Mouse (Mus musculus): Measurements from ENCODE around the gene Tor1aip2. TPM values are rescaled to one million over a fixed set of nuclear protein-coding genes. Genes with fewer than 3 reads are reported as not detected.
"Not testable (repeated sequence)": the region's sequence is repeated elsewhere in the genome, so short reads cannot be mapped to it uniquely, and the experiment has no call there.

The Tor1aip2 gene
- total and polyA plus RNA-seq, 2 experiments, result 82.6 to 110 TPM

- peak; percentile 97 for DNase-seq (ENCODE audit: extremely low read depth, low read depth, low spot score)
- Histone ChIP-seq H3K27me3 (ENCODE audit: control insufficient read depth, insufficient read depth, low read length) (no peaks in the 10 kb centered on the region), H3K36me3 (ENCODE audit: control insufficient read depth, insufficient read depth, low read length) (peaks cover 22% of the 10 kb centered on the region), H3K9ac (ENCODE audit: low read depth, low read length) (peak within 1 kb of the TSS; percentile 92), H3K79me2 (ENCODE audit: control insufficient read depth, insufficient read depth, low read length) (peaks cover 7% of the 10 kb centered on the region; the same call in 1 of the 2 replicates), H3K27ac (replicated peaks; ENCODE audit: insufficient read depth, low read depth, low read length) (peak within 1 kb of the TSS; percentile 97), H3K4me3 (ENCODE audit: insufficient read depth, low read depth, low read length) (peak within 1 kb of the TSS; percentile 89), H3K4me1 (ENCODE audit: control insufficient read depth, insufficient read depth, low read length) (peaks cover 5% of the 10 kb centered on the region; the same call in 1 of the 2 replicates)
- TF ChIP-seq CTCF (IDR thresholded peaks at IDR 0.05; ENCODE audit: low read depth, low read length) (peak; percentile 90), POLR2A (IDR thresholded peaks at IDR 0.05; ENCODE audit: extremely low read depth, insufficient read depth, low read length) (peak; percentile 87)
- WGBS, result under 1% methylated on average over 59 of the region's 59 CpGs
These were observed 931 bp downstream of the Tor1aip2 start, which contains the start of gene Tor1aip1 for GRCm38 (mm10) chr1:156035930-156036737. TSS of gene Tor1aip1 (minus strand) at chr1:156036480.

GRCm38 (mm10) chr1:156037144-156037583 lies 2.0 kb downstream of the Tor1aip2 start:
- 0% methylated on average over 5 of the region's 5 CpGs for whole genome bisulfite sequencing
- Histone ChIP-seq H3K4me3 (ENCODE audit: insufficient read depth, low read depth, low read length) (peak overlapping the region; percentile 89), H3K4me1 (ENCODE audit: control insufficient read depth, insufficient read depth, low read length) (peaks cover 8% of the 10 kb centered on the region; the same call in 1 of the 2 replicates), H3K36me3 (ENCODE audit: control insufficient read depth, insufficient read depth, low read length) (peaks cover 18% of the 10 kb centered on the region), H3K9ac (ENCODE audit: low read depth, low read length) (peak overlapping the region; percentile 79), H3K27ac (replicated peaks; ENCODE audit: insufficient read depth, low read depth, low read length) (peak overlapping the region; percentile 95), H3K27me3 (ENCODE audit: control insufficient read depth, insufficient read depth, low read length) (no peaks in the 10 kb centered on the region), H3K79me2 (ENCODE audit: control insufficient read depth, insufficient read depth, low read length) (peaks cover 12% of the 10 kb centered on the region; the same call in 1 of the 2 replicates)
- TF ChIP-seq POLR2A (IDR thresholded peaks at IDR 0.05; ENCODE audit: extremely low read depth, insufficient read depth, low read length) (no peak), CTCF (IDR thresholded peaks at IDR 0.05; ENCODE audit: low read depth, low read length) (no peak)
- peak; percentile 80 for DNase-seq (ENCODE audit: extremely low read depth, low read depth, low spot score)

- H3K27me3 ChIP-seq (ENCODE audit: control insufficient read depth, insufficient read depth, low read length); H3K9ac ChIP-seq (ENCODE audit: low read depth, low read length); H3K4me3 ChIP-seq (ENCODE audit: insufficient read depth, low read depth, low read length); H3K27ac ChIP-seq (replicated peaks; ENCODE audit: insufficient read depth, low read depth, low read length); DNase-seq (ENCODE audit: extremely low read depth, low read depth, low spot score): not testable (repeated sequence)
- Histone ChIP-seq H3K36me3 (ENCODE audit: control insufficient read depth, insufficient read depth, low read length) (peaks cover 20% of the 10 kb centered on the region), H3K79me2 (ENCODE audit: control insufficient read depth, insufficient read depth, low read length) (peaks cover 26% of the 10 kb centered on the region; the same call in 1 of the 2 replicates), H3K4me1 (ENCODE audit: control insufficient read depth, insufficient read depth, low read length) (peaks cover 21% of the 10 kb centered on the region)
- 75% methylated on average over 7 of the region's 7 CpGs for WGBS
These were observed 4.8 kb downstream of the Tor1aip2 start for GRCm38 (mm10) chr1:156039989-156040388.

GRCm38 (mm10) chr1:156040731-156041401 lies 5.7 kb downstream of the Tor1aip2 start:
- peak; percentile 98 for TF ChIP-seq POLR2A (IDR thresholded peaks at IDR 0.05; ENCODE audit: extremely low read depth, insufficient read depth, low read length)
- no peak for TF ChIP-seq CTCF (IDR thresholded peaks at IDR 0.05; ENCODE audit: low read depth, low read length)
- under 1% methylated on average over 22 of the region's 22 CpGs for WGBS
- H3K79me2 ChIP-seq (ENCODE audit: control insufficient read depth, insufficient read depth, low read length), result peaks cover 32% of the 10 kb centered on the region; the same call in 1 of the 2 replicates
- peak overlapping the region; percentile 35 for H3K9ac ChIP-seq (ENCODE audit: low read depth, low read length)
- H3K4me1 ChIP-seq (ENCODE audit: control insufficient read depth, insufficient read depth, low read length), result peaks cover 24% of the 10 kb centered on the region
- peak overlapping the region; percentile 62 for H3K4me3 ChIP-seq (ENCODE audit: insufficient read depth, low read depth, low read length)
- H3K27ac ChIP-seq (replicated peaks; ENCODE audit: insufficient read depth, low read depth, low read length), result peak overlapping the region; percentile 21; the same call in 1 of the 2 replicates
- H3K36me3 ChIP-seq (ENCODE audit: control insufficient read depth, insufficient read depth, low read length), result peaks cover 23% of the 10 kb centered on the region
- H3K27me3 ChIP-seq (ENCODE audit: control insufficient read depth, insufficient read depth, low read length), result no peaks in the 10 kb centered on the region
- DNase-seq (ENCODE audit: extremely low read depth, low read depth, low spot score), result peak; percentile 89

GRCm38 (mm10) chr1:156041451-156042241 lies 6.4 kb downstream of the Tor1aip2 start:
- peak overlapping the region; percentile 62 for H3K4me3 ChIP-seq (ENCODE audit: insufficient read depth, low read depth, low read length)
- 6% methylated on average over 7 of the region's 7 CpGs for WGBS
- H3K79me2 ChIP-seq (ENCODE audit: control insufficient read depth, insufficient read depth, low read length), result peaks cover 36% of the 10 kb centered on the region; the same call in 1 of the 2 replicates
- H3K36me3 ChIP-seq (ENCODE audit: control insufficient read depth, insufficient read depth, low read length), result peaks cover 27% of the 10 kb centered on the region
- no peaks in the 10 kb centered on the region for H3K27me3 ChIP-seq (ENCODE audit: control insufficient read depth, insufficient read depth, low read length)
- peaks cover 28% of the 10 kb centered on the region for H3K4me1 ChIP-seq (ENCODE audit: control insufficient read depth, insufficient read depth, low read length)
- peak overlapping the region; percentile 71 for H3K9ac ChIP-seq (ENCODE audit: low read depth, low read length)
- H3K27ac ChIP-seq (replicated peaks; ENCODE audit: insufficient read depth, low read depth, low read length), result peak overlapping the region; percentile 81
- TF ChIP-seq CTCF (IDR thresholded peaks at IDR 0.05; ENCODE audit: low read depth, low read length) (no peak), POLR2A (IDR thresholded peaks at IDR 0.05; ENCODE audit: extremely low read depth, insufficient read depth, low read length) (no peak)
- peak; percentile 70 for DNase-seq (ENCODE audit: extremely low read depth, low read depth, low spot score)
